Mouse (Mus musculus): ENCODE data around the gene Antxr1.

DNA sequence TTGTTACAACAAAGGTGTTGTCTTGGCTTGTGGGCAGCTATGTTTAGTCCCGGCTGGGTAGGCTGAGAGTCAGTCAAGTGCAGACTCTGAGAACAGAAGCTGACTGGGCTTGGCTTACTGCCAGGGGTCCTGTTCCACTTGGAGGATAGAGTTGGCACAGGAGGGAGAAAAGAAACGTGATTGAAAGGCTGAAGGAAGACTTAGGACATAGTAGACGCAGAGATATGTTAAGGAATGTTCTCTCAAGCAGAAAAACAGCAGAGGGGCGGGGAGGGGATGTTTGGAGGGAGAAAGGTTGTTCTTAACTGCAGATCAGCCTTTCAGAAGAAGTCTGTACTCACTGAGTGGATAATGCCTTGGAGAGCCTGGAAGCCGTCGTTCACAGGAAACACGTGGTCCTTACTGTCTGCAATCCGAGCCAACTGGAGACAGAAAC lies 53.3 kb downstream of the Antxr1 start:
- TF ChIP-seq CTCF (IDR thresholded peaks at IDR 0.05; ENCODE audit: low read depth), result no peak
- TF ChIP-seq EP300 (IDR thresholded peaks at IDR 0.05; ENCODE audit: low read depth), result no peak
